21 mouse cellular contexts compared by ENCODE assay signal in genomic region chr11:68888253-68888652, GRCm38 (mm10). TPM values are rescaled to one million over a fixed set of nuclear protein-coding genes. Genes with fewer than 3 reads are reported as not detected.
"Had no signal": no experiment of that assay in that cellular context is flagged by ENCODE, and none has a peak within 500 bp of the region (broad histone marks: within the 10 kb centered on the region; RNA-seq: fewer than 3 reads in every experiment).

Gene Rnf222 (plus strand): TSS chr11:68888553.

- H3K36me3 ChIP-seq: midbrain, embryonic 10.5 days; midbrain, embryonic 12.5 days; neural tube, embryonic 13.5 days; neural tube, embryonic 15.5 days had no signal

- H3K27me3 ChIP-seq: midbrain, embryonic 12.5 days; neural tube, embryonic 13.5 days; neural tube, embryonic 15.5 days had no signal

- H3K27ac ChIP-seq: liver, embryonic 14.5 days; midbrain, embryonic 10.5 days; midbrain, embryonic 12.5 days; neural tube, embryonic 13.5 days; neural tube, embryonic 15.5 days had no signal

- H3K9ac ChIP-seq: liver, embryonic 14.5 days; lung, embryonic 14.5 days; midbrain, embryonic 12.5 days; neural tube, embryonic 13.5 days; neural tube, embryonic 15.5 days had no signal

- H3K4me1 ChIP-seq: midbrain, embryonic 10.5 days; neural tube, embryonic 13.5 days; neural tube, embryonic 15.5 days had no signal

- H3K4me2 ChIP-seq: lung, embryonic 14.5 days; midbrain, embryonic 12.5 days; neural tube, embryonic 13.5 days; neural tube, embryonic 15.5 days had no signal

- ATAC-seq: midbrain, embryonic 16.5 days had no signal

- DNase-seq: lung, adult 18-20 months; lung, embryonic 14.5 days; lung, postnatal 10 days; lung, postnatal 4 days; midbrain, embryonic 14.5 days; right cerebral cortex, adult 18-20 months; right cerebral cortex, postnatal 25 days; right cerebral cortex, postnatal 4 days; spleen, adult 18-20 months; thymus, adult 18-20 months; thymus, postnatal 14 days; thymus, postnatal 36 days had no signal

- H3K4me3 ChIP-seq: midbrain, embryonic 10.5 days; midbrain, embryonic 12.5 days; myocyte; neural tube, embryonic 13.5 days; neural tube, embryonic 15.5 days had no signal

- H3K9me3 ChIP-seq: midbrain, embryonic 10.5 days; midbrain, embryonic 12.5 days; neural tube, embryonic 13.5 days; neural tube, embryonic 15.5 days had no signal

RNA-seq across cellular contexts. Expression of gene Rnf222, which starts in this region (rescaled TPM):
- polyA plus RNA-seq: midbrain, embryonic 14.5 days; midbrain, embryonic 16.5 days; myocyte; neural tube, embryonic 13.5 days; neural tube, embryonic 15.5 days; small intestine, adult 2 months; stomach, embryonic 14.5 days had no signal
